18 mouse cellular contexts compared by ENCODE assay signal in the genomic region with DNA sequence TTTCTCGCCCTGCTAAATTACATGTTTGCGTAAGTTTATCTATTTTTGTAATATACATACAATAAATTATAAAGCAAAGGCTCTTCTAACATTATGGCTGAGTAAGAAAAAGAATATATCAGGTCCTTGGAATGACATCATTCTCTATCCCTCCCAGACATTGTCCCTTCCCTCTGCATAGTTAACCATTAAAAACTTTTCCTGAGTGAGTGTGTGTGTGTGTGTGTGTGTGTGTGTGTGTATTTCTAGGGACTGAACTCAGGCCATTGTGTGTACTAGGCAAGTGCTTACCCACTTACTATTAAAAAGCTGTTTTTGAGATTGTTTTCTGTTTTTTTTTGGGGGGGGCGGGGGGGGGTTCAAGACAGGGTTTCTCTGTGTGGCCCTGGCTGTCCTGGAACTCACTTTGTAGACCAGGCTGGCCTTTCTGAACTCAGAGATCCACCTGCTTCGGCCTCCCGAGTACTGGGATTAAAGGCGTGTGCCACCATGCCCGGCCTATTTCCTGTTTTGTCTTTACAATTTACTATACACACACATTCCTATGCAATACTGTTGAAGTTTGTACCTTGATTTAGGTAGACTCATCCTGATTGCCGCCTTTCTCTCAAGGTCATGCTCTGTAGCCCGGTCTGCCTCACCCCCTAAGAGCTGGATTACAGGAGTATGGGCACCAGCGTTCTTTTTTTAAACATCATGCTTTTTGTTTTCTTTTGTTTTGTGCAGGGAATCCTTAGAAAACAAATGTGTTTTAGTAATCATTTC. TPM values are rescaled to one million over a fixed set of nuclear protein-coding genes. Genes with fewer than 3 reads are reported as not detected.
DNase-seq lines count a peak whose midpoint lies in the region; ATAC-seq and TF ChIP-seq lines count a peak whose summit lies in the region.
"Had no signal": no experiment of that assay in that cellular context is flagged by ENCODE, and none has a peak within 500 bp of the region (broad histone marks: within the 10 kb centered on the region; RNA-seq: fewer than 3 reads in every experiment).

No protein-coding gene starts in this region.

- H3K36me3 ChIP-seq in hindbrain, postnatal 0 days (ENCODE audit: insufficient read depth, low read length): no peaks in the 10 kb centered on the region
- H3K36me3 ChIP-seq in hindbrain, embryonic 14.5 days (replicated peaks; ENCODE audit: control insufficient read depth, insufficient read depth): no peaks in the 10 kb centered on the region
- H3K36me3 ChIP-seq in intestine, postnatal 0 days (ENCODE audit: control insufficient read depth, insufficient read depth): 0 out of 2 replicates have a peak, but pooled peaks cover 4% of the 10 kb centered on the region
- no peaks in the 10 kb centered on the region for H3K36me3 ChIP-seq in liver, embryonic 12.5 days
- H3K36me3 ChIP-seq: neural tube, embryonic 13.5 days had no signal

- peak overlapping the region; percentile 79; the same call in 1 of the 2 replicates for H3K4me3 ChIP-seq in hindbrain, postnatal 0 days (ENCODE audit: low read length)
- no peak overlapping the region for H3K4me3 ChIP-seq in hindbrain, embryonic 14.5 days (replicated peaks; ENCODE audit: low read length)
- H3K4me3 ChIP-seq in intestine, postnatal 0 days (ENCODE audit: low read depth, low read length): peak overlapping the region; percentile 93; the same call in 1 of the 2 replicates
- no peak overlapping the region for H3K4me3 ChIP-seq in liver, embryonic 12.5 days
- H3K4me3 ChIP-seq: neural tube, embryonic 13.5 days had no signal

- ATAC-seq in hindbrain, postnatal 0 days: no peak
- ATAC-seq in hindbrain, embryonic 14.5 days (ENCODE audit: low FRiP score): no peak
- ATAC-seq in intestine, postnatal 0 days: no peak
- no peak for ATAC-seq in liver, embryonic 12.5 days
- ATAC-seq: forebrain, postnatal 0 days had no signal

- WGBS in hindbrain, postnatal 0 days: 88% methylated on average over 10 of the region's 10 CpGs
- WGBS in hindbrain, embryonic 14.5 days: 90% methylated on average over 10 of the region's 10 CpGs
- WGBS in intestine, postnatal 0 days: 50% methylated on average over 10 of the region's 10 CpGs
- WGBS in liver, embryonic 12.5 days (ENCODE audit: insufficient replicate concordance): 73% methylated on average over 10 of the region's 10 CpGs

- peak overlapping the region; percentile 74; the same call in 1 of the 2 replicates for H3K4me2 ChIP-seq in hindbrain, postnatal 0 days (ENCODE audit: low read depth, low read length)
- H3K4me2 ChIP-seq in hindbrain, embryonic 14.5 days (replicated peaks): no peak overlapping the region
- peak overlapping the region; percentile 88 for H3K4me2 ChIP-seq in intestine, postnatal 0 days (replicated peaks; ENCODE audit: low read depth)
- peak overlapping the region; percentile 98; the same call in 1 of the 2 replicates for H3K4me2 ChIP-seq in liver, embryonic 12.5 days

- no peak for TF ChIP-seq CTCF in hindbrain, postnatal 0 days (IDR thresholded peaks at IDR 0.05; ENCODE audit: low read depth)
- TF ChIP-seq CTCF in intestine, postnatal 0 days (IDR thresholded peaks at IDR 0.05; ENCODE audit: low read depth): no peak

- intact Hi-C loops in gastrocnemius, postnatal 14 days (cut with DNase I; ENCODE audit: low total_unique reads): loop anchor here (10.0 kb wide), 1 partner anchor 61 kb away; no protein-coding TSS in a partner anchor

- no peaks in the 10 kb centered on the region for H3K27me3 ChIP-seq in hindbrain, postnatal 0 days (ENCODE audit: insufficient read depth, low read length)
- no peaks in the 10 kb centered on the region for H3K27me3 ChIP-seq in hindbrain, embryonic 14.5 days (ENCODE audit: control insufficient read depth, insufficient read depth, low read length)
- no peaks in the 10 kb centered on the region for H3K27me3 ChIP-seq in intestine, postnatal 0 days (replicated peaks; ENCODE audit: control insufficient read depth, insufficient read depth, low read length)
- peaks cover 10% of the 10 kb centered on the region for H3K27me3 ChIP-seq in liver, embryonic 12.5 days (replicated peaks)
- H3K27me3 ChIP-seq: neural tube, embryonic 13.5 days had no signal

- H3K4me1 ChIP-seq in hindbrain, postnatal 0 days (ENCODE audit: insufficient read depth, low read length): no peaks in the 10 kb centered on the region
- H3K4me1 ChIP-seq in hindbrain, embryonic 14.5 days (replicated peaks; ENCODE audit: control insufficient read depth, insufficient read depth, low read length): peaks cover 6% of the 10 kb centered on the region; the same call in 1 of the 2 replicates
- H3K4me1 ChIP-seq in intestine, postnatal 0 days (replicated peaks; ENCODE audit: control insufficient read depth, insufficient read depth, low read length): no peaks in the 10 kb centered on the region
- peaks cover 33% of the 10 kb centered on the region for H3K4me1 ChIP-seq in liver, embryonic 12.5 days

- DNase-seq in hindbrain, postnatal 0 days (ENCODE audit: low spot score): no peak
- DNase-seq in hindbrain, embryonic 14.5 days (ENCODE audit: low spot score): no peak
- DNase-seq in ES-CJ7 (ENCODE audit: low read depth, low spot score): peak; percentile 44
- DNase-seq in gastrocnemius, postnatal 14 days: no peak
- DNase-seq in left cerebral cortex, adult 8-10 months (ENCODE audit: low spot score in 2 of 2): no peak
- DNase-seq in layer of hippocampus, postnatal 14 days (ENCODE audit: low spot score in 2 of 2): no peak
- DNase-seq: cerebellum, adult 11-12 months; forebrain, postnatal 0 days; midbrain, embryonic 14.5 days; right cerebral cortex, adult 18-20 months; thymus, postnatal 25 days had no signal

- H3K27ac ChIP-seq in hindbrain, postnatal 0 days: no peak overlapping the region
- H3K27ac ChIP-seq in hindbrain, embryonic 14.5 days: no peak overlapping the region
- peak overlapping the region; percentile 97; the same call in 1 of the 2 replicates for H3K27ac ChIP-seq in intestine, postnatal 0 days (ENCODE audit: low read depth, low read length)
- H3K27ac ChIP-seq in liver, embryonic 12.5 days: no peak overlapping the region
- H3K27ac ChIP-seq: neural tube, embryonic 13.5 days had no signal

- H3K9me3 ChIP-seq in hindbrain, postnatal 0 days (ENCODE audit: low read length): no peaks in the 10 kb centered on the region
- no peaks in the 10 kb centered on the region for H3K9me3 ChIP-seq in hindbrain, embryonic 14.5 days (ENCODE audit: control insufficient read depth, low read length)
- no peaks in the 10 kb centered on the region for H3K9me3 ChIP-seq in intestine, postnatal 0 days (ENCODE audit: control insufficient read depth)
- no peaks in the 10 kb centered on the region for H3K9me3 ChIP-seq in liver, embryonic 12.5 days (replicated peaks)
- H3K9me3 ChIP-seq: neural tube, embryonic 13.5 days had no signal

- no peak overlapping the region for H3K9ac ChIP-seq in hindbrain, postnatal 0 days (replicated peaks; ENCODE audit: low read length)
- no peak overlapping the region for H3K9ac ChIP-seq in hindbrain, embryonic 14.5 days
- no peak overlapping the region for H3K9ac ChIP-seq in intestine, postnatal 0 days (ENCODE audit: low read depth, low read length)
- no peak overlapping the region for H3K9ac ChIP-seq in liver, embryonic 12.5 days
- H3K9ac ChIP-seq: forebrain, postnatal 0 days; neural tube, embryonic 13.5 days had no signal

RNA-seq across cellular contexts. Expression of a gene that starts 2.6 kb away (rescaled TPM):
- total RNA-seq in hindbrain, postnatal 0 days (2014; rRNA removed): 23.7 and 31.1 TPM in 2 replicates
- polyA plus RNA-seq in hindbrain, postnatal 0 days (2015; fragmentation: Nextera tagmentation; extraction: Ambion mirVana): 14.0 and 16.3 TPM in 2 replicates
- polyA plus RNA-seq in hindbrain, embryonic 14.5 days (2014; fragmentation: Nextera tagmentation; extraction: Ambion mirVana): 18.1 and 20.4 TPM in 2 replicates
- 37.4 and 37.7 TPM in 2 replicates for polyA plus RNA-seq in intestine, postnatal 0 days (2015; fragmentation: Nextera tagmentation; extraction: Ambion mirVana)
- polyA plus RNA-seq in liver, embryonic 12.5 days (2016; fragmentation: Nextera tagmentation; extraction: Ambion mirVana): 11.9 and 12.7 TPM in 2 replicates
- 10 to 100 TPM; 23.1 to 23.2 TPM for total RNA-seq in gastrocnemius, postnatal 14 days (2021)
- 10 to 100 TPM; 14.6 to 19.9 (median 15.8) TPM for total RNA-seq in left cerebral cortex, adult 8-10 months (2022)
- total RNA-seq in layer of hippocampus, postnatal 14 days (2021): 10 to 100 TPM; 40.6 to 42.5 TPM

RNA-seq across cellular contexts. Expression of a gene that starts 28.7 kb away (rescaled TPM):
- not detected in 2 replicates for total RNA-seq in hindbrain, postnatal 0 days (2014; rRNA removed)
- polyA plus RNA-seq in hindbrain, postnatal 0 days (2015; fragmentation: Nextera tagmentation; extraction: Ambion mirVana): not detected in 2 replicates
- polyA plus RNA-seq in hindbrain, embryonic 14.5 days (2014; fragmentation: Nextera tagmentation; extraction: Ambion mirVana): 0.21 TPM in 1 of 2 replicates, not detected in the other
- polyA plus RNA-seq in intestine, postnatal 0 days (2015; fragmentation: Nextera tagmentation; extraction: Ambion mirVana): 0.12 TPM in 1 of 2 replicates, not detected in the other
- polyA plus RNA-seq in liver, embryonic 12.5 days (2016; fragmentation: Nextera tagmentation; extraction: Ambion mirVana): not detected in 2 replicates
- not detected for total RNA-seq in gastrocnemius, postnatal 14 days (2021)
- total RNA-seq in left cerebral cortex, adult 8-10 months (2022): not detected
- not detected for total RNA-seq in layer of hippocampus, postnatal 14 days (2021)
- total RNA-seq: forebrain, postnatal 0 days; left cerebral cortex, adult 18-20 months; MEL had no signal
- polyA plus RNA-seq: cortical plate, adult 2 months; forebrain, postnatal 0 days; heart, embryonic 16.5 days; midbrain, embryonic 14.5 days; neural tube, embryonic 13.5 days had no signal

Comparison
In these comparisons a context has a peak if more than half of its experiments do, and no peak if none do; other contexts are left out.
1. H3K4me3 ChIP-seq: peak in hindbrain, postnatal 0 days (single experiment) and intestine, postnatal 0 days (single experiment); none in hindbrain, embryonic 14.5 days (single experiment) and liver, embryonic 12.5 days (single experiment).